Mouse (Mus musculus) olfactory bulb, adult 2 months (tissue): ENCODE measurements around the gene Slc2a5.

Source experiments
- CTCF ChIP-seq: fragments of 200-500 bp; IDR thresholded peaks from 2 replicates; pipeline ENCODE4 v1.5.1; 2012; ENCODE audit warnings: low read depth, mild to moderate bottlenecking, low read length, moderate library complexity; ENCODE audit not compliant: insufficient read depth
- POLR2A ChIP-seq: fragments of 200-500 bp; IDR thresholded peaks from 2 replicates; pipeline ENCODE4 v1.6.1; 2012; ENCODE audit warnings: mild to moderate bottlenecking, low read depth, low read length, moderate library complexity; ENCODE audit not compliant: insufficient read depth

DNA sequence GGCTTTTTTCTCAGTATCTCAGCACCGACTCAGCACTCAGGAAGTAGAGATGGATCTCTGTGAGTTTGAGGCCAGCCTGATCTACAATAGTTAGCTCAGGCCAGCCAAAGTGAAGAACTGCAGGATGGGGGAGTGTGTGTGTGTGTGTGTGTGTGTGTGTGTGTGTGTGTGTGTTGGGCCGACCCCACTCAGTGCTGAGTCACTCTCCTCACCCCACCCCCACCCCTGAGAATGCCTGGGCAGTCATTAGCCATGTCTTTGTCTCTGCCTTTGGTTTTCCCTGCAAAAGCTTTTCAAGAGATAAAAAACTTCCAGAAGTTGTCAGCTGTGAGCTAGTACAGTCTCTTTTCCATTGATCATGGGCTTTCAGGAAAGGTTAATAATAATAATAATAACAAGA, 11.6 kb downstream of the Slc2a5 start:
- no peak for TF ChIP-seq POLR2A
- no peak for TF ChIP-seq CTCF
